Mouse (Mus musculus): ENCODE results near the gene Gm7029.
A peak's percentile ranks its signal among the peaks of the same experiment; 100 is the strongest.
"Not testable (repeated sequence)": the region's sequence is repeated elsewhere in the genome, so short reads cannot be mapped to it uniquely, and the experiment has no call there.

Gm7029 gene

DNA sequence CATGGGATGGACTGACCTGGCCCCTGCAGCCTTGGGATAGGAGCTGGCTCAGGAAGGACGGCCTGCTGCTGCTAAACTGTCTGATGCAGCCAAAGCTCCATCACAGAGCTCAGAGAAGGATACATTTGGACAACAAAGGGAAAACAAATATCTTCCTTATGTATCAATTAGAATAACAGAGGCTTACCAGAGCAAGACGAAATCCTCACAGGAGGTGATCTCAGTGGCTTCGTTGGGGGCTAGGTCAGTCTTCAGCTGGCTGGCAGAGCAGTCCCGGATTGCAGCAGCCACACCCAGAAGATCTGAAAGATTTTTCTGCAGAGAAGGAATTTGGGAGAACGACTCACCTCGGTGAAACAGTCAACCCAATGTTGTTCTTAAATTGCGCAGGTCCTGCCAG lies 18.8 kb downstream of the Gm7029 start:
- DNase-seq, result no peak

DNA sequence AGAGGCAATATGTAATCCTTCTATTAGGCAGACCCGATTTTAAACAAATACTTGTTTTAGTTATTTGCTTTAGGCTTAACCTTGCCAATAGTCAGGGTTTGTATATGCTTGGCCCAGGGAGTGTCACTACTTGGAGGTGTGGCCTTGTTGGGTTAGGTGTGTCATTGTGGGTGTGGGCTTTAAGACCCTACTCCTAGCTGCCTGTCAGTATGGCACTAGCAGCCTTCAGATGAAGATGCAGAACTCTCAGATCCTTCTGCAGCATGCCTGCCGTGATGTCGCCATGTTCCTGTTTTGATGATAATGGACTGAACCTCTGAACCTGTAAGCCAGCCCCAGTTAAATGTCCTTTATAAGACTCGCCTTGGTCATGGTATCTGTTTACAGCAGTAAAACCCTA lies 19.4 kb downstream of the Gm7029 start:
- not testable (repeated sequence) for DNase-seq

DNA sequence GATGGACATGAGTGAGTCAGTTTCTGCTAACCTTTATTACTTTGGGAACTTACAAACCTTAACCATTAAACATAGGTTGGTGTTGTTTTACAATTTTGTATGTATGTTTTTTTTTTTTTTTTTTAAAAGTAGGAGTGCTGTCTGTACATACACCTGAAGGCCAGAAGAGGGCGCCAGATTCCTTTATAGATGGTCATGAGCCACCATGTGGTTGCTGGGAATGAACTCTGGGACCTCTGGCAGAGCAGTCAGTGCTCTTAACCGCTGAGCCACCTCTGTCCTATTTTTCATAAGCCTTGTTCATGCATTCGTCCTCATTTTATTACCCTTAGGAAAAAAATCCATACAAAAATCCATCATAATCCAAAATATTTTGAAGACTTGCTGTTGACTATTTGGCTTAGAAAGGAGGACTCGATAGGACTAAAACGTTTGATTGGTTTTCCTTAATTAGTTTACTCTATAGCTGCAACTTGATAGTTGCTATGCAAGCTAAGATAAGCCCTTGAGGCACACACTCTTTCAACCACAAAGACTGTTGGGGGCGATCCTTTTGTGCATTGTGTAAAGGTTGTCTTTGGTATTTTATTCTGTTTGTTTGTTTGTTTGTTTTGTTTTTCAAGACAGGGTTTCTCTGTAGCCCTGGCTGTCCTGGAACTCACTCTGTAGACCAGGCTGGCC lies 23.6 kb downstream of the Gm7029 start:
- DNase-seq, result peak; percentile 70

DNA sequence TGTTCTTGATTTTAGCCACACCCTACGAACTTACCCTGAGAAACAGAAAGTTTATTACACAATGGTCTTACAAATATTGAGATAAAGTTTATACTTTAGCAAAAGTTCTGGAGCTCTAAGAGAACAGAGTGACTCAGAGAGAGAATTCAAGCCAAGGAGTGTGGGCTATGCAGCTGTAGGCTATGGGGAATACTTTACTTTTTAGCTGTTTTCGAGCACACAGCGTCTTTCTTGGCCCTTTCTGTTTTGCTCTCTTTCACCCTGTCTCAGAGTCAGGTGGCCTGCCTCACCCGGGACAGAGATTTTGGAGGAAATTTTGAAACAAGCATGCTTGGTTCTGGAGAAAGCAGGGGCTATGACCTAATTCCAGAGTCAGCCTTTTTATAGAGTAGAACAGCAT lies 24.6 kb downstream of the Gm7029 start:
- DNase-seq, result not testable (repeated sequence)

DNA sequence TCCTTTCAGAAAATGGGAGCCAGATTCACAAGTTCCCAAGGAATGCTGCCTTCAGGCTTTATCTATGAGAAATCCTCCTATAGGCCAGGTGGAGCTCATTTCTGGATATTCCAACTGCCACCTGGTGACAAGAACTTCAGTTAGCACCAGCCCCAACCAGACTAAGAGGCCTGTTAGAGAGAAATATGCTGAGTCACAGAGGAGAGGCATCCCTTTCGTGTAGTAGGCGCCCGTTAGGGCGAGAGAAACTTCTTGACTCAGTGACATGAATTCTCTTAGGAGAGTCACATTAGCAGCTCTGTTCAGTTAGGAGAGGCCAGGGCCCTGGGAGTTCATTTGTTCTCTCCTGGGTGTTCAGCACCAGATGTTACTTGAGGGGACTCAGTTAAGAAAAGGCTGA lies 26.0 kb downstream of the Gm7029 start:
- DNase-seq, result no peak

DNA sequence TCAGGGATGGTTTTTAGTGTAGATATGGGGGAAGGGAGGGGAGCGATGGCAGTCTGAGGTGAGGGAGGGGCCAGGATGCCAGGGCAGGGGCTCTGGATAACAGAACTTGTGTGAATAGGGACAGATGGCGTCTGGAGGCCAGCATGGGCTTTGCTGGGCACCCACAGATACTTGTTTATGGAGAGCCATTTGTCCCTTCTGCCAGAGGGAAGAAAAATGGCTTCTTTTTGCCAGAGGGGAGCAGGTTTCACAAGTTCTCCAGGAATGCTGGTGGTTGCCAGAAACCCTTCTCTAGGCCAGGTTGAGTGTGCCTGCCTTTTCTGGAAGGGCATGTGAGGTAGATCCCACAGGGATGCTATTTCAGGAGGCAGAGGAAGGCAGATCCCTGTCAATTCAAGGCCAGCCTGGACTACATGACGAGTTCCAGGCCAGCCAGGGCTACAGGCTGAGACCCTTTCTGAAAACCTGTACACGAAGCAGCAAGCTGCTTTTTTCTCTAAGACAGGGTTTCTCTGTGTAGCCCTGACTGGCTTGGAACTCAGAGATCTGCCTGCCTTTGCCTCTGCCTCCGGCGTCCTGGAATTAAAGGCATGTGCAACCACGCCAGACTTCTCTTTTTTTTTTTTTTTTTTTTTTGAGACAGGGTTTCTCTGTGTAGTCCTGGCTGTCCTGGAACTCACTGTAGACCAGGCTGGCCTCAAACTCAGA lies 26.8 kb downstream of the Gm7029 start:
- no peak for DNase-seq

DNA sequence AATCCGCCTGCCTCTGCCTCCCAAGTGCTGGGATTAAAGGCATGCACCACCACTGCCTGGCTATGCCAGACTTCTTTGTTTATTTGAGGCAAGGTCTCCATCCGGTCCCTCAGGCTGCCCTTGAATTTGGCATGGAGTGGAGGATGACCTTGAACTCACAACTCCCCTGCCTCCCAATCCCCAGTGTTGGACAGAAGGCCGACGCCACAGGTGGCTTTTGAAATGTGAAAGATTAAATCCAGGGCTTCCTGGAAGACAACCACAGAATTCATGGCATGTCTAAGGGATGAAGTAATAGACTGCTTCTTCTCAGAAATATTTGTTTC lies 27.3 kb downstream of the Gm7029 start:
- DNase-seq, result no peak

DNA sequence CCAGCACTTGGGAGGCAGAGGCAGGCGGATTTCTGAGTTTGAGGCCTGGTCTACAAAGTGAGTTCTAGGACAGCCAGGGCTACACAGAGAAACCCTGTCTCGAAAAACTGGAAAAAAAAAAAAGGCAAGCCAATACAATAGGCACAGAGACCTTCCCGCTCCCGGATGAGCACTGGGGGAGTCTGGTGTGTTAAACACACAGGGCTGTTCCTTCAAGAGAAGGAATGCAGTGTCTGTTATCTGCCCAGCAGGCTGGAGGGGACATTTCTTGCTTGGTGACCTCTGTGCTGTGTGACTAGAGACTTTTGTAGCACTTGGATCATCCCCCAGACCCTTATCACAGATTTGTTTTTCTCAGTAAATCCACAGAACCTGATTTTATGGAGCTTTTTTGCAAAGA lies 28.0 kb downstream of the Gm7029 start:
- no peak for DNase-seq

DNA sequence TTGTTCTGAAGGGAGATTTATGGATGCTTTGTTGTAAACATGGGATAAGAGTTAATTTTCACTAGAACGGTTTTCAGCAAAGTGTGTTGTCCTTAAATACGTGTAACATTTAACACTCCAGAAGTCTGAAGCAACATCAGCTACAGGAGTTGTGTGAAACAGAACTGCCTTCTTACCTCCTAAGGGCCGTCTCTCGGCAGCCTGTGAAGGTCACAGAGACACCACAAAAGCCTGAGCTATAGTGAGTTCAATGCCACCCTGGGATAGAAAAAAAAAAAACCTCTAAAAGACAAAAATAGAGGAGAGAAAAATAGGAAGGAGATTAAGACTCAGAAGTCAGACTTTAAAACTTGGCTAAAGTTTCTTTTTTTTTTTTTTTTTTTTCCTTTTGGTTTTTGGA lies 28.4 kb downstream of the Gm7029 start:
- DNase-seq, result no peak

DNA sequence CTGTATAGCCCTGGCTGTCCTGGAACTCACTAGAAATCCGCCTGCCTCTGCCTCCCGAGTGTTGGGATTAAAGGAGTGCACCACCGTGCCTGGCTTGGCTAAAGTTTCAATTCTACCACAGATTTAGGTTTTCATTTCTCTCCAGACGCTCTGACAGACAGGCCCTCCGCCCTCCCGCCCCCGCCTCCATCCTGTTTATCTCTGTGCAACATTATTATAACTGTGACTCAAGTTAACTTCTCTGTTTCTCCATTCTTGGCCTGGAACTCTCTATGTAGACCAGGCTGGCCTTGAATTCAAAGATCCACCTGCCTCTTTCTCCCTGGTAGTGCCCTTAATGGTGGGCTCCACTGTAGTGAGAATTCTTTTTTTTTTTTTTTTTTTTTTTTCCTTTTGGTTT lies 28.9 kb downstream of the Gm7029 start:
- DNase-seq, result no peak

DNA sequence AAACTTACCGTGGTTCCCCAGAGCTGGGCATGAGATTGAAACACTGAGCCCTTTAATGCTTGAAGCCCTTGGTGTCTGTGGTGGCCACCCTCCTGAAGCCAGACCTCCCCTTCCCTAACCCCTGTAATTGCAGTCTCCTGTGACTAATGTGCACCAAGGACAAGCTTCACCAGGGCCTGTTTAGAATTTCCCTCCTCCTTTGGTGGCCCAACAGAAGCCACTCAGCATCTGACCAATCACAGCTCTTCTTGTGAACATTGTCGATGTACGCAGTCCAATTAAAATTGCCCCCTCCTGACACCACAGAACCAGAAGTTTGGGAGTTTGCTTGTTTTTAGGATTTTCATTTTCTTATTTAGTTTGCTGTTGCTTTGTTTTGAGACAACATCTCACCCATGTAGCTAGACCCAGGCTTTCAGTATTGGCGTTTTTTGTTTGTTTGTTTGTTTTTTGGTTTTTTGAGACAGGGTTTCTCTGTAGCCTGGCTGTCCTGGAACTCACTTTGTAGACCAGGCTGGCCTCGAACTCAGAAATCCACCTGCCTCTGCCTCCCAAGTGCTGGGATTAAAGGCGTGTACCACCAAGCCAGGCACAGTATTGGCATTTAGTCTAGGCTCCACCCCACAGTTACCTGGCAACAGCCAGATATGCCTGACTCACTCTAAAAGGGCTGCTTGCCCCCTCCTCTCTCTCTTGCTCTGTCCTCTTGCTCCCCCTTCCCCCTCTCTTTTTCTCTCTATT lies 30.4 kb downstream of the Gm7029 start:
- DNase-seq, result not testable (repeated sequence)

DNA sequence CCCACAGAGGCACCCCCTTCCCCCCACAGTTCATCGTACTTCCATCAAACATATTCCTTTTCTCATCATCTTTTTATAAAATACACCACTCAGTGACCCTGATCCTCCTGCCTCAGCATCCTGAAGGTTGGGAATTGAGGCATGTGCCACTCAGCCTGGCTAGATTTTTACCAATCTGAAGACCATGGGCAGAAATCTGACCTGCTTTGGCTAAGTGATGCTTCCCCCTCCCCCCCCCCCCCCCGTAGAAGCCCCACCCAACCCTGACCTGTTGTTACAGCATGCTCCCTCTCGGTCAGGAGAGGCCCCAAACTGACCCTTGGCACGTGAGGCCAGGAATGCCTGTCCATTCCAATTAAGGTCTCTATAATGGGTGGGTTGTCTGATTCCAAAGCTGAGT lies 31.2 kb downstream of the Gm7029 start, which contains the start of gene Platr17:
Gene Platr17, plus strand, starts transcription at position 301 of the 400 bp plus-strand sequence.
- DNase-seq, result not testable (repeated sequence)

DNA sequence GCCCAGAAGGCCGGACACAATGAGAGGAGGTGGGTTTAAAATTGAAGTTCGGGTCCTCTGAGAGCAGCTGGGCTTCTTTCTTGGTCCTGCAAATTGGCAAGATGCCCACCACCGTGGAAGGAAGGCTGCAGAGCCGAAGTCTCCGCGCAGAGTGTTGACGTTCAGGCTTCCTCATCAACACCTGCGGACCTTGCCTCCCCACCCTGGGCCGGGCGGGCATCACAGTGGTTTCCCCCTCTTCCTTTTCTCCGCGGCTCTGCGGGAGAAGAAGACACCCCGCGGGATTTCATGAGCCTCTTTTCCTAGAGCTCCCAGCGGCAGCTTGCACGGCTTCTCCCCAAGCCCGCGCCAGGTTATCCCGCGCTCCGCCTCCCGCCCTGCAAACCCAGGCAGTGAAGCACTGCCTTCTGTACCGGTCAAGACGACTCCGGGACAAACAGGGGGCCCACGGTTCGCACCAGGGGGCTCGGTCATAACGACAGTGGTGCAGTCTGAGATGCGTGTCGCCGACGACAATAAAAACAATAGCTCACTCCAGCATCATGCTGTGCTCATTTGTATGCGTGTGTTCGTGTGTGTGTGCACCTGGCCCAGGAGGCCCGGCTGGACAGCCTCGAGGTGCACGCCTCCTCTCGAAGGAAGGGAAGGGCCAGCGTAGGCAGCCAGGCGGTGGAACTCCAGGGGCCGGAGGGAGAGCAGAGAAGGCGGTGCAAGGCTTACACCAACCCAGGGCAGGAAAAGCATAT lies 34.9 kb downstream of the Gm7029 start:
- peak; percentile 72 for DNase-seq

DNA sequence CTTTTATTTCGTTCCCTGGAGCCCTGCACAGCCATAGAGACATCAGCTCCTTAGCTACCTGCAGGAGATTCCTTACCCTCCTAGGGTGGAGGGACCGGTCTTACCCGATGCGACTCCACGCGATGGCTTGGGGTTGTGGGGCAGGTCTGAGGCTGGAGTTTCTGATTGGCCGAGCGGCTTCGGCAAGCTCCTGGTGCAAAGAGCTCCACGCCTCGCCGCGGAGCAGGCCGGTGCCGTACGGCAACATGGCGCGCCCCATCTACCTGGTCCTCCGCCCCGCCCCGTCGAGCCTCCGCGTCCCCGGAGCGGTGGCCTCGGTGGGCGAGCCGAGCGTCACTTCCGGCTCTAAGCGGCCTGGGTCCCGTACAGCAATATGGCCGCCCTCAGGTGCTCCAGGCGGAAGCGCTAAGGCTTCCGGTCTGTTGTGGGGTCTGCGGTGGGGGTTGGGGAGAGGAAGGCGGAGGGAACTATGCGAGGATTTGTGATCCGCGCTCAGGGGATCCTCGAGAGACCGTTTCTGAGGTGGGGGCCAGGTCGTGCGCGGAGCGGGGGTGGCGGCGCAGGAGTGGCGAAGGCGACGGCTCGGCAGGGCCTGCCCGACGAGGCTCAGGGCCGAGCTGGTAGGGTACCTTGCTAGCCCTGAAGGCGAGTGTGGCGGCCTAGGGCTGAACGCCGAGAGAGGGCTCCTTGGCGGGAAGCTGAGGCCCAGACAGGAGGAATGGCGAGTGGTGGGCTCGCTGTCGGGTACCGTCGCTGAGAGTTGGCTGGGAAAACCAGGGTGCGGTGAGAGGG lies 35.6 kb downstream of the Gm7029 start, which contains the start of gene Daxx:
Gene Daxx, plus strand, starts transcription at position 338 of the 792 bp plus-strand sequence.
- DNase-seq, result peak; percentile 99

DNA sequence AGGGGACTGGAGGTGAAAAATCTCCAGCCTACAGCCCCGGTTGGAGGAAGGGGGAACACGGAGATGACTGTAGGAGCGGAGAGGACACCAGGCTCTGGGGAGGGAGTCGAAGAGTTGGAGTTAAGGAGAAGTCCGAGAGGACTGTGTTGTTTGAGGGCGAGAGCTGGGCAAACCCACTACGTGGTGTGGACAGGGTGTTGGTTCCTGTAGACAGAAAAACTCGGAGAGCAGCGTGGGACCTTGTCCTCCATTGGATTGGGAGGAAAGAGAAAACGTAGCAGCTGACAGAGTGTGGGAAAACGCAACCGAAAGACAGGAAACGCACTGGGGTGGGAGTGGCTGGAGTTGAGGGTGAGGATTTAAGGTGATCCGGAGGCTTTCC lies 36.2 kb downstream of the Gm7029 start:
- DNase-seq, result peak; percentile 66

DNA sequence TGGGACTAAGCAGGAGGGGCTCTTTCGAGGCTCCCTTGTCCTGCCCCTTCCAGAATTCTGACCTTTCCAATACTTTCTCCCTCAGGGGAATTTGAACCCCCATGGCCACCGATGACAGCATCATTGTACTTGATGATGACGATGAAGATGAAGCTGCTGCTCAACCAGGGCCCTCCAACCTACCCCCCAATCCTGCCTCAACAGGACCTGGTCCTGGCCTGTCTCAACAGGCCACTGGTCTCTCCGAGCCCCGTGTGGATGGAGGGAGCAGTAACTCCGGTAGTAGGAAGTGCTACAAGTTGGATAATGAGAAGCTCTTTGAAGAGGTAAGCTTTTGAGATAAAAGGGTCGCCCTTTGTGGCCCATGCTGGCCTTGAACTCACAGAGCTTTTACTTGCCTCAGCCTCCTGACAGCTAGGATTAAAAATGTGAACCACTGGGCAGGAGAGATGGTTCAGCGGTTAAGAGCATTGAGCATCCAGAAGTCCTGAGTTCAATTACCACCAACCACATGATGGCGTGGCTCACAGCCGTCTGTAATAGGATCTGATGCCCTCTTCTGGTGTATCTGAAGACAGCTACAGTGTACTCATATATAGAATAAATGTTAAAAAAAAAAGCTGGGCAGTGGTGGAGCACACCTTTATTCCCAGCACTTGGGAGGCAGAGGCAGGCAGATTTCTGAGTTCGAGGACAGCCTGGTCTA lies 36.9 kb downstream of the Gm7029 start:
- no peak for DNase-seq

DNA sequence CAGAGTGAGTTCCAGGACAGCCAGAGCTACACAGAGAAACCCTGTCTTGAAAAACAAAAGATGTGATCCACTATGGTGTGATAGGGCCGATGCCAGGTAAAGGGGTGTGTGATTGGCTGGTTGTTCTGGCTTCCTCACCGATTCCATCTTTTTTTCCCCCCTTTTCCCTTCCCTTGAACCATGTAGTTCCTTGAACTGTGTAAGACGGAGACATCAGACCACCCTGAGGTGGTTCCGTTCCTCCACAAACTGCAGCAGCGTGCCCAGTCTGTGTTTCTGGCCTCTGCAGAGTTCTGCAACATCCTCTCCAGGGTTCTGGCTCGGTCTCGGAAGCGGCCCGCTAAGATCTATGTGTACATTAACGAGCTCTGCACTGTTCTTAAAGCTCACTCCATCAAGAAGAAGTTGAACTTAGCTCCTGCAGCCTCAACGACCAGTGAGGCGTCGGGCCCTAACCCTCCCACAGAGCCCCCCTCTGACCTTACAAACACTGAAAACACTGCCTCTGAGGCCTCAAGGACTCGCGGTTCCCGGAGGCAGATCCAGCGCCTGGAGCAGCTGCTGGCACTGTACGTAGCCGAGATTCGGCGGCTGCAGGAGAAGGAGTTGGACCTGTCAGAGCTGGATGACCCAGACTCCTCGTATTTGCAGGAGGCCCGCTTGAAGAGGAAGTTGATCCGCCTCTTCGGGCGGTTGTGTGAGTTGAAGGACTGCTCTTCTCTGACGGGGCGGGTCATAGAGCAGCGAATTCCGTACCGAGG lies 37.6 kb downstream of the Gm7029 start:
- peak; percentile 23 for DNase-seq

DNA sequence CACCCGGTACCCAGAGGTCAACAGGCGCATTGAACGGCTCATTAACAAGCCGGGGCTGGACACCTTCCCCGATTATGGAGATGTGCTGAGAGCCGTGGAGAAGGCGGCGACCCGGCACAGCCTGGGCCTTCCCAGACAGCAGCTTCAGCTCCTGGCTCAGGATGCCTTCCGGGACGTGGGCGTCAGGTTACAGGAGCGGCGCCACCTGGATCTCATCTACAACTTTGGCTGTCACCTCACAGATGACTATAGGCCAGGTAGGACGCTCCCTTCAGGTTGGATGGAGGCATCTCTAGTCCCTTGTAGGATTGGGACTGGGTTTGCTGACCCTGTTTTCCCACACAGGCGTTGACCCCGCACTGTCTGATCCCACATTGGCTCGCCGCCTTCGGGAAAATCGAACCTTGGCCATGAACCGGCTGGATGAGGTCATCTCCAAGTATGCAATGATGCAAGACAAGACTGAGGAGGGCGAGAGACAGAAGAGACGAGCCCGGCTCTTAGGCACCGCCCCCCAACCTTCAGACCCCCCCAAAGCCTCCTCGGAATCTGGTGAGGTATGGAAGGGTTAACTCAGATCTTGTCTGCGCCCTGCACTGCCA lies 38.3 kb downstream of the Gm7029 start:
- peak; percentile 25 for DNase-seq

DNA sequence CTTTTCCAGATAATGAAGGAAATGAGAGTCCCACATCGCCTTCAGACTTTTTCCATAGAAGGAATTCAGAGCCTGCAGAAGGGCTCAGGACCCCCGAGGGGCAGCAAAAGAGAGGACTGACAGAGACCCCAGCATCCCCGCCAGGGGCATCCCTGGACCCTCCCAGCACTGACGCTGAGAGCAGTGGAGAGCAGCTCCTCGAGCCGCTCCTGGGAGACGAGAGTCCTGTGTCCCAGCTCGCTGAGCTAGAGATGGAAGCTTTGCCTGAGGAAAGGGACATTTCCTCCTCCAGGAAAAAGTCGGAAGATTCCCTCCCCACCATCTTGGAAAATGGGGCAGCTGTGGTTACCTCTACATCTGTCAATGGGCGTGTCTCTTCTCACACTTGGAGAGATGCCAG lies 39.6 kb downstream of the Gm7029 start:
- no peak for DNase-seq

DNA sequence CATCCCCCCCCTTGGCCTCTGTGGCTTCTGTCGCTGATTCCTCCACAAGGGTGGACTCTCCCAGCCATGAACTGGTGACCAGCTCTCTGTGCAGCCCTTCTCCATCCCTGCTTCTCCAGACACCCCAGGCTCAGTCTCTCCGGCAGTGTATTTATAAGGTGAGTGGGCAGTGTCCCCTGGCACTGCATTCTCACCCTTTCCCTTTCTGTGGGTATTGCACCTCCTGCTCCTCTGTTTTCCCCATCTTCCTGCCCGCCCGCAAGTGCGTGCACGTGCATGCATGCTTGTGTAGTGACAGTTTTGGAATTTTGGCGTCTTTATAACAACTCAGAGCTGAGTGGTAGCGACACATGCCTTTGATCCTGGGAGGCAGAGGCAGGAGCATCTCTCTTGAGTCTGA lies 40.3 kb downstream of the Gm7029 start:
- no peak for DNase-seq
